Mouse (Mus musculus) midbrain, postnatal 0 days (tissue): ENCODE results near the gene Miox. TPM values are rescaled to one million over a fixed set of nuclear protein-coding genes. Genes with fewer than 3 reads are reported as not detected.
A peak's percentile ranks its signal among the peaks of the same experiment; 100 is the strongest.

Experiments
- ATAC-seq: fragments of 200-750 bp; cut with Nextera tagmentation; 2 replicates; pipeline ENCODE4 v1.8.0; 2017; ENCODE audit warnings: moderate number of reproducible peaks, mild to moderate bottlenecking, moderate TSS enrichment, moderate library complexity; ENCODE audit not compliant: low FRiP score
- DNase-seq: peaks from one replicate; pipeline ENCODE4 v3.0.0-alpha.2; 2015; ENCODE audit warnings: low spot score
- H3K27ac ChIP-seq: fragments of 300-500 bp; sonication (generic); 2 replicates; pipeline ENCODE4 v1.5.1; 2014; ENCODE audit warnings: low read depth, mild to moderate bottlenecking, low read length, mixed read lengths
- H3K27me3 ChIP-seq: fragments of 300-500 bp; sonication (generic); 2 replicates; pipeline ENCODE4 v1.6.1; 2014; ENCODE audit warnings: low read length, control low read depth, mixed read lengths; ENCODE audit not compliant: insufficient read depth
- H3K36me3 ChIP-seq: fragments of 300-500 bp; sonication (generic); 2 replicates; pipeline ENCODE4 v1.6.1; 2014; ENCODE audit warnings: low read length, control low read depth, mixed read lengths; ENCODE audit not compliant: insufficient read depth
- H3K4me1 ChIP-seq: fragments of 300-500 bp; sonication (generic); 2 replicates; pipeline ENCODE4 v1.6.1; 2014; ENCODE audit warnings: mild to moderate bottlenecking, control low read depth, antibody characterized with exemption, low read length, mixed read lengths; ENCODE audit not compliant: insufficient read depth
- H3K4me2 ChIP-seq: fragments of 300-500 bp; sonication (generic); 2 replicates; pipeline ENCODE4 v1.6.1; 2014; ENCODE audit warnings: low read depth, mild to moderate bottlenecking, low read length, mixed read lengths; ENCODE audit not compliant: poor library complexity, severe bottlenecking
- H3K4me3 ChIP-seq: fragments of 300-500 bp; sonication (generic); 2 replicates; pipeline ENCODE4 v1.5.1; 2014; ENCODE audit warnings: low read depth, mild to moderate bottlenecking, low read length, moderate library complexity
- H3K9ac ChIP-seq: fragments of 300-500 bp; sonication (generic); replicated peaks from 2 replicates; pipeline ENCODE4 v1.6.1; 2014; ENCODE audit warnings: mild to moderate bottlenecking, low read length, moderate library complexity, mixed read lengths; ENCODE audit not compliant: poor library complexity, severe bottlenecking
- H3K9me3 ChIP-seq: fragments of 300-500 bp; sonication (generic); 2 replicates; pipeline ENCODE4 v1.6.1; 2016; ENCODE audit warnings: low read length, control low read depth
- CTCF ChIP-seq: IDR thresholded peaks from 2 replicates; pipeline ENCODE4 v1.5.1; 2016; ENCODE audit warnings: antibody characterized with exemption, mild to moderate bottlenecking
- WGBS: fragments of 180-500 bp; shearing (Covaris S2); extraction: QIAGEN DNeasy Blood & Tissue Kit; methylation state at CpG from one replicate; pipeline ENCODE4 v1.1.7; 2014; 5-methylcytosine and 5-hydroxymethylcytosine counted together
- polyA plus RNA-seq: library from polyadenylated mRNA; unstranded; fragments of >200 nt; fragmentation: Nextera tagmentation; extraction: Ambion mirVana; gene quantifications from 2 replicates; pipeline ENCODE4 v1.2.1, GENCODE M21; 2015
- total RNA-seq: library from RNA; depleted of rRNA; stranded (reverse); fragments of >200 nt; gene quantifications from 2 replicates; pipeline ENCODE4 v1.2.3, GENCODE M21; 2014

Gene Miox
- total and polyA plus RNA-seq, 2 experiments from 2014 or later, result not detected

DNA sequence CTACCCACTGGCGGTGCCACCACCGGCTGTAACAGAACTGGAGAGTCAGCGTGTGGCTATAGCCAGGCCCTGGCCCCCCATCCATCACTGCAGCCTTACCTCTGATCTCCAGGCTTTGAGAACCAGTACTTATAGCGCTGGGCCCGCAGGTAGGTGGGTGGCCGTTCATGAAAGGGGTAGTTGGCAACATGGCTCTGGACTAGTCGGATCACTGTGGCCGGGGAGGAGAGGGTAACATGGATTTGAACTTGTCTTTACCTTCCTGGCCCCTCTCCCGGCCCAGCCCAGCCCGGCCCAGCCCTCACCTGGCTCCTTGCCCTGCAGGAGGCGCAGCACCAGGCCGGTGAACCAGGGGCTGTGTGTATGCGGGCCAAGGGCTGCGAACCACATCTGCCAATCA lies 17.9 kb downstream of the Miox start:
- no peaks in the 10 kb centered on the region for H3K27me3 ChIP-seq
- H3K4me3 ChIP-seq, result no peak overlapping the region
- H3K4me2 ChIP-seq, result no peak overlapping the region
- H3K27ac ChIP-seq, result no peak overlapping the region
- DNase-seq (no peak), ATAC-seq (no peak)
- no peak for TF ChIP-seq CTCF
- H3K36me3 ChIP-seq, result peaks cover 27% of the 10 kb centered on the region
- H3K9ac ChIP-seq, result no peak overlapping the region
- WGBS, result 96% methylated on average over 14 of the region's 14 CpGs
- no peaks in the 10 kb centered on the region for H3K9me3 ChIP-seq
- H3K4me1 ChIP-seq, result peaks cover 5% of the 10 kb centered on the region; the same call in 1 of the 2 replicates

- Histone ChIP-seq H3K27me3 (no peaks in the 10 kb centered on the region), H3K36me3 (peaks cover 27% of the 10 kb centered on the region), H3K4me3 (no peak overlapping the region), H3K9me3 (no peaks in the 10 kb centered on the region), H3K27ac (no peak overlapping the region), H3K4me2 (no peak overlapping the region), H3K4me1 (peaks cover 5% of the 10 kb centered on the region; the same call in 1 of the 2 replicates), H3K9ac (no peak overlapping the region)
- WGBS, result 95% methylated on average over 12 of the region's 12 CpGs
- no peak for TF ChIP-seq CTCF
- DNase-seq, result no peak
- ATAC-seq, result no peak
Observed at GRCm38 (mm10) chr15:89352795-89353194, 18.6 kb downstream of the Miox start.

- TF ChIP-seq CTCF, result no peak
- WGBS, result 93% methylated on average over 16 of the region's 16 CpGs
- no peak overlapping the region for H3K4me3 ChIP-seq
Observed at GRCm38 (mm10) chr15:89353837-89354236, 19.6 kb downstream of the Miox start.

GRCm38 (mm10) chr15:89354455-89354854 lies 20.3 kb downstream of the Miox start:
- DNase-seq, result no peak
- 81% methylated on average over 7 of the region's 7 CpGs for WGBS
- ATAC-seq, result no peak
- no peaks in the 10 kb centered on the region for H3K27me3 ChIP-seq
- peak overlapping the region; percentile 70 for H3K4me2 ChIP-seq
- H3K4me1 ChIP-seq, result peaks cover 5% of the 10 kb centered on the region; the same call in 1 of the 2 replicates
- no peaks in the 10 kb centered on the region for H3K9me3 ChIP-seq
- TF ChIP-seq CTCF, result no peak
- H3K4me3 ChIP-seq, result peak overlapping the region; percentile 68
- H3K36me3 ChIP-seq, result peaks cover 27% of the 10 kb centered on the region
- no peak overlapping the region for H3K27ac ChIP-seq
- no peak overlapping the region; the same call in 1 of the 2 replicates for H3K9ac ChIP-seq

More at GRCm38 (mm10) chr15:89353837-89354236, 19.6 kb downstream of the Miox start:
- no peaks in the 10 kb centered on the region for H3K9me3 ChIP-seq
- H3K36me3 ChIP-seq, result peaks cover 27% of the 10 kb centered on the region
- peaks cover 5% of the 10 kb centered on the region; the same call in 1 of the 2 replicates for H3K4me1 ChIP-seq
- ATAC-seq (no peak), DNase-seq (no peak)
- H3K27me3 ChIP-seq, result no peaks in the 10 kb centered on the region
- no peak overlapping the region for H3K27ac ChIP-seq
- no peak overlapping the region for H3K4me2 ChIP-seq
- no peak overlapping the region; the same call in 1 of the 2 replicates for H3K9ac ChIP-seq

- no peak; the same call in 1 of the 2 replicates for TF ChIP-seq CTCF
- Histone ChIP-seq H3K4me2 (peak within 1 kb of the TSS; percentile 70), H3K9me3 (no peaks in the 10 kb centered on the region), H3K9ac (peak within 1 kb of the TSS; percentile 73), H3K27me3 (no peaks in the 10 kb centered on the region), H3K4me3 (peak within 1 kb of the TSS; percentile 68), H3K4me1 (peaks cover 5% of the 10 kb centered on the region; the same call in 1 of the 2 replicates), H3K27ac (peak within 1 kb of the TSS; percentile 82), H3K36me3 (peaks cover 27% of the 10 kb centered on the region)
- ATAC-seq (peak; percentile 88), DNase-seq (peak; percentile 97)
- WGBS, result under 1% methylated on average over 64 of the region's 64 CpGs
Observed at GRCm38 (mm10) chr15:89355241-89356187, 21.3 kb downstream of the Miox start, which contains the start of the genes Lmf2 and Ncaph2. TSS of gene Lmf2 (minus strand) at chr15:89355659. TSS of gene Ncaph2 (plus strand) at chr15:89355719.

- H3K27me3 ChIP-seq, result no peaks in the 10 kb centered on the region
- H3K9ac ChIP-seq, result peak overlapping the region; percentile 73
- WGBS, result under 1% methylated on average over 15 of the region's 15 CpGs
- DNase-seq (peak; percentile 92), ATAC-seq (peak; percentile 52)
- no peaks in the 10 kb centered on the region for H3K9me3 ChIP-seq
- TF ChIP-seq CTCF, result no peak
- H3K36me3 ChIP-seq, result peaks cover 27% of the 10 kb centered on the region
- H3K4me2 ChIP-seq, result peak overlapping the region; percentile 70
- peaks cover 5% of the 10 kb centered on the region; the same call in 1 of the 2 replicates for H3K4me1 ChIP-seq
- H3K27ac ChIP-seq, result peak overlapping the region; percentile 82
- peak overlapping the region; percentile 68 for H3K4me3 ChIP-seq
Observed at GRCm38 (mm10) chr15:89356372-89356771, 22.2 kb downstream of the Miox start.
